Mouse (Mus musculus): ENCODE results near the gene Sgpp1.
"Not testable (repeated sequence)": the region's sequence is repeated elsewhere in the genome, so short reads cannot be mapped to it uniquely, and the experiment has no call there.

Sgpp1 gene

DNA sequence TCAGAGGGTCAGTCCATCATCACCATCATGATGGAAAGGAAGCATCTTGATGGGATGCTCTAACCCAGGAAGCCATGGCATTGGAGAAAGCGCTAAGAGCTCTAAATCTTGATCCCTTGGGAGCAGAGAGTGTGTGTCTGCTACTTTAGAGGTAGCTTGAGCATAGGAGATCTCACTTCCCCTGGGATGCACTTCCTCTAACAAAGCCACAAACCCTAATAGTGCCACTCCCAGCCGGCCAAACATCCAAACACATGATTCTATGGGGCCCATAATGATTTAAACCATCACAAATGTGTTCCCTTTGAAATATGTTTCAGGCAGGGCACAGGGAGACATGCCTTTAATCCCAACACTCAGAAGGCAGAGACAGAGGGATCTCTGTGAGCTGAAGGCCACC is 46.5 kb downstream of the Sgpp1 start:
- no peak for DNase-seq (ENCODE audit: low spot score in 2 of 2)

DNA sequence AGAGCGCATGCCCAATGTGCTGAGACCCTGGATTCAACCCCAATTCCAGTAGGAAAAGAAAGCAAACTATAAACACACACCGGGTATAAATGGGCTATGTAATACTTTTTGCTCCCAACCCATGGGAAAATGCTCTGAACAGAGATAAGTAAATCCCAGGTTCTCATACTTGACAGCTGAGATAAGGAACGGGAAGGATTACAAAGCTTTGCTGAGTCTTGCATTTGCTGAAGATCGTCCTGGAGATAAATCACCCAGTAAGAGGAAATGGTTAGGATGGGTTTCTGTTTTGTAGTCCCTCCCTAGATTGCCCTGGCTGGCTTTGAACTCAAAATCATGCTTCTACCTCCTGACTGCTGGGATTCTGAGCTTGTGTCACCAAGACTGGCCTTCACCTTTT is 48.2 kb downstream of the Sgpp1 start:
- DNase-seq (ENCODE audit: low spot score in 2 of 2) = no peak

DNA sequence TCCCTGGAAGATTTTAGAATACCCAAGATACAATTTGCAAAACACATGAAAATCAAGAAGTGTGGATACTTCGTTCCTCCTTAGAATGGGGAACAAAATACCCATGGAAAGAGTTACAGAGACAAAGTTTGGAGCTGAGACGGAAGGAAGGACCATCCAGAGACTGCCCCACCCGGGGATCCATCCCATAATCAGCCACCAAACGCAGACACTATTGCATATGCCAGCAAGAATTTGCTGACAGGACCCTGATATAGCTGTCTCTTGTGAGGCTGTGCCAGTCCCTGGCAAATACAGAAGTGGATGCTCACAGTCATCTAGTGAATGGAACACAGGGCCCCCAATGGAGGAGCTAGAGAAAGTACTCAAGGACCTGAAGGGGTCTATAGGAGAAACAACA is 51.5 kb downstream of the Sgpp1 start:
- not testable (repeated sequence) for DNase-seq (ENCODE audit: low spot score in 2 of 2)

DNA sequence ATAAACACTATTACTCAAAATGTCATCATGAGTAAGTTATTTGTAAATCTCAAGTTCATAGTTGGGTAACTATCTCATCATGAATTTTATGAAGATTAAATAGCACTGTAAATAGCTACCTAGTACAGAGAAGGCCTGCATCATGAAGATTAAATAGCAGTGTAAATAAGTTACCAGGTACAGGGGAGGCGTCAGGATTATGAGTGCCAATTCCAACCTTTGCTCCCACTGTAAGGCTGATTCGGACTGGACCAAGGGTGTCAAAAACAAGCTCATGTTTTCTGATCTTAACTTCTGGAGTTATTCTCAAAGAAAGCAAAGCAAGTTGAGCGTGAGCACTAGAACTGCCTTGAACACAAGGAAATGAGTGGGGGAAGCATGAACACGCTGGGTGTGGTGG is 51.9 kb downstream of the Sgpp1 start:
- no peak for DNase-seq (ENCODE audit: low spot score in 2 of 2)

DNA sequence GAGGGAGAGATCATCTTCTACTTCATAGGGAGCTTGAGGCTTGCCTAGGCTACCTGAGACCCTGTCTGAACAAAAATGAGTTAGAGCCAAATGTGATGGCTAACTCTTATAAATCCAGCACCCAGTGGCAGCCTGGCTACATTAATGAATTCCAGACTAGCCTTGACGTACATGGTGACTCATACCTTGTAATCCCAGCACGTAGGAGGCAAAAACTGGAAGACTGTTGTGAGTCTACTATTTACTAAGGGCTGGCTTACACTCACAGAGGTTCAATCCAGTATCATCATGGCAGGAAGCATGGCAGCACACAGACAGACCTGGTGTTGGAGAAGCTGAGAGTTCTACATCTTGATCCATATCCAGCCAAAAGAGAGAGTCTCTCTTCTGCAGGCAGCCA is 52.7 kb downstream of the Sgpp1 start:
- DNase-seq (ENCODE audit: low spot score in 2 of 2) = no peak

DNA sequence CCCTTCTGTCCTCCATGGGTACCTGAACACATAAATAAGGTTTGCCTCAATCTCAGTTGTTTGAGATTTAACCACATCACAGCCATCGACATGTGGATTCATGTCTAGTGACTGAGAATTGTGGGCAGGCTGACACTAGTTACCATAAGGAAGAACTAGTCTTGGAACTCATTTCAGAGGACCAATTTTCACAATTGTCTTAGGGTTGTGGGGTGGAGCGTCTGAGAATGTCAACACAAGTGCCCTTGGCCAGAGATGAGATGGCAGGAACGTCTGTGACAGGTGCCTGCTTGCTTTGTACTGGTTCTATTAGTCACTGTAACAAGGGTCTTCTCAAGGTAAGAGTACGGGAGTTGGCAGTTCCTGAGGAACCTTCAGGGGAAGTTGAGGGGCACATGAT is 54.4 kb downstream of the Sgpp1 start:
- DNase-seq (ENCODE audit: low spot score in 2 of 2) = no peak

DNA sequence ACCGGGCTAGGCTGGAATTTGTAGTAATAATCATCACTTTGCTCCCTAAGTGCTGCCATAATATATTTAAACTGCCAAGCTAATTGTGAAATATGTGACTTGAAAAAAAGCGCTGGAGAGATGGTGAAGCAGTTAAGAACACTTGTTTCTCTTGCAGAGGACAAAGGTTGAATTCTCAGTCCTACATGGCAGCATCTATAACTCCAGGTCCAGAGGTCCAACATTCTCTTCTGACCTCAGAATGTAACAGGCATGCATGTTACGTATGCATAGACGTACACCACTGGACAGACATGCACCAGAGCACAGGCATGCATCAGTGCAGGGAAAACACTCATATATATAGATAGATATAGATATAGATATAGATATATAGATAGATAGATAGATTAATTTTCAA is 57.1 kb downstream of the Sgpp1 start:
- DNase-seq (ENCODE audit: low spot score in 2 of 2) = no peak

DNA sequence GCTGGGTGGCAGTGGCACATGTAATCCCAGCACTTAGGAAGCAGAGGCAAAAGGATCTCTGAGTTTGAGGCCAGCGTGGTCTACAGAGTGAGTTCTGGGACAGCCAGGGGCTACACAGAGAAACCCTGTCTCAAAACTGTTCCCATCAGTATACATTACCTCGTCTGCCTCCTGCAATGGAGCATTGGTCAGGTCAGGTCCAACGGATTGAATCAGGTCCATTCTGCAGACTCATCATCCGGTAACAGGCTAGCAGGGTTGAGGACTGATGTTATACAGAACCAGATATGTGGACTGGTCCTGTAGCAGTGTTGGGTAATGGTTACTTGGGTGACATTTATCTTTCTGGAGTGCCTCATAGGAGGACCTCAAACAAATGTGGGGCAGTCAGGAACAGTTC is 62.9 kb downstream of the Sgpp1 start:
- no peak for DNase-seq (ENCODE audit: low spot score in 2 of 2)

DNA sequence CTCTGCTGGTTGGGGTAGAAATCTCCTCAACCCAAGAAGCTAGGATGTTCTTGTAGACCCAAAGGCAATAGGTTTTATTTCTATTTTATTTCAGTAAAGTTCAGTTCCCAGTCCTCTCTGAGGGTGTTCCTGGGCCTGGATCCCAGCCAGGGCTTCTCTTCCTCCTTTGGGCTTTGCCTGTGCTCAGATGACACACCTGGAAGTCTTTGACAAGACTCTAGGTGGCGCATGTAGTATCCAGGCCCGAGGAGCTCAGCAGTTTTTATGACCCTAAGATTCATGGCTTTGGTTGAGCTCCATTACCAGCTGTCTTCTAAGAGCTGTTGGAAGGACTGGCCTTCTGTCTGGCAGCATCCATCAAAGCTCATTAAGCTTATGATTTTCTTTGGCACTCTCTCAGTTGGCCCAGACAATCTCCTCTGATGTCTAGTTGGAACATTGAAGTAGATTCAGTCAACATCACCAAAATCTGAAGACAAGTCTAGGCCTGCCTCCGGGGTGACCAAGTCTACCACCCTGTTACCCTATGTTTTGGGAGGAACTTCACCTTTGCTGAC is 63.7 kb downstream of the Sgpp1 start:
- DNase-seq (ENCODE audit: low spot score in 2 of 2) = no peak

DNA sequence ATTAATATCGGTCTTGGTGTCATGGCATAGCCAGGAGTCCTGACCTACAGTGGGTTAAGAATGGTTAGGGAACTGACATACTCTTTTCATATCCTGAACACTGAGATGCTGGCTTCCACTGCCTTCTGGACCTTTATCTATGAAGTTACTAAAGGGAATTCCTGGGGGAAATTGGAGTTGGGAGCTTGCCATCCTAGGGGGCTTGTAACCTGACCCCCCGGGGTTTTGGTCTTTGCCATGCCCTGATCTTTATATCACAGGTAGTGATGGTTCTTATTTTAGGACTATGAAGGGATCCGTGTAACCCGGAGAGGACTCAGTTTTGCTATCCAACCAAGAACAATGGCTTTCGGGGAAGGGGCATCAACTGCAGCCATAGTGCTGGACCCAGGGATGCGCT is 64.9 kb downstream of the Sgpp1 start:
- no peak for DNase-seq (ENCODE audit: low spot score in 2 of 2)

DNA sequence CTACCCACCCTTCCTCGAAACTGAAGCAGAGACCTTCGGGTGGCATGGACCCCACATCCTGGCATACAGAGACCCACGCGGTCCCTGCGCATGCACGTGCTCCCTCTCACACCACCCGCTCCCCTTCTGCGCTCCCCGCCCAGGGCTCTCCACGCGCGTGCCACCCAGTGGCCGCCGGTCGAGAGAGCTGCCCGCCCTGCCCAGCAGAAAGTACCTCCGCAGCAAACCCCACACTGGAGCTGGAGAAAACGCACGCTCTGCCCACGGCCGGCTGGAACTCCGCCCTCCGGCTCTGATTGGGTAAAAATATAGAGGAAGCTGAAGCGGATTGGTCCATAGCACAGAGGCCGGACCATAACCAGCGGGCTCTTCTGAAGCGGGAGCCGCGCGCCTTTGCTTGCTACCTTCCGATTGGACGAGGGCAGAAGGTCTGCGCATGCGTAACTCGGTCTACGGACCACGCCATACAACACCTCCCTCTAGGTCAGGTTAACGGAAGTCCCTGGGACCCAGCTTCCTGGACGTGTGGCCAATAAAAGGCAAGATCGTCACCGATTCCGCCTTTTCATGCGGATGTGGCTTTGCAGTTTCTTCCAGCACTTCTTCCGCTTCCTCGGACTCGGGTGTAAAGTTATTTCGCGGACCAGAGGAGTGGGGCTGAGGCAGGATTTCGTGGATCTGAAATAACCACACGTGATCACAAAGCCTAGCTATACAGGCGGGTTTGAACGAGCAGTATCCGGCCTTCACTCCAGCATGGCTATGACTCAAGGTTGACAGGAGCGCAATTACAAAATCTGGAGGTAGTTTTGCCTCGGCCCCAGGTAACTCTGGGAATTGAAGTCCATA is 66.0 kb downstream of the Sgpp1 start, which contains the start of gene Wdr89:
TSS of gene Wdr89 (minus strand) at position 280 of the 849 bp plus-strand sequence.
- peak; percentile 96 for DNase-seq (ENCODE audit: low spot score in 2 of 2)

DNA sequence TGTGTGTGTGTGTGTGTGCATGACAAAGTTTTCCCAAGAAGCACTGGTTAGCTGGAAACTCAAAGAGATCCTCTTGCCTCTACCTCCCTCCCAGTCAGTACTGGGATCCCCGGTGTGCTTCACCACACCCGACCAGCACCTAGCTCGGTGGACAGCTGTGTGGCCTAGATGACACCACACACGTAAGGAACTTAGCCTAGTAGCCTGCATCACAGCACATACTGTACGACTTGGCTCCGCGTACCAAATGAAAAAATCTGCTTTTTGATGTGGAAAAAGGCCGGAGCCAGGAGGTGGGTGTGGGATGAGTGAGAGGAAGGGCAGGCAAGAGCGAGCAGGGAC is 66.6 kb downstream of the Sgpp1 start:
- DNase-seq (ENCODE audit: low spot score in 2 of 2) = no peak

DNA sequence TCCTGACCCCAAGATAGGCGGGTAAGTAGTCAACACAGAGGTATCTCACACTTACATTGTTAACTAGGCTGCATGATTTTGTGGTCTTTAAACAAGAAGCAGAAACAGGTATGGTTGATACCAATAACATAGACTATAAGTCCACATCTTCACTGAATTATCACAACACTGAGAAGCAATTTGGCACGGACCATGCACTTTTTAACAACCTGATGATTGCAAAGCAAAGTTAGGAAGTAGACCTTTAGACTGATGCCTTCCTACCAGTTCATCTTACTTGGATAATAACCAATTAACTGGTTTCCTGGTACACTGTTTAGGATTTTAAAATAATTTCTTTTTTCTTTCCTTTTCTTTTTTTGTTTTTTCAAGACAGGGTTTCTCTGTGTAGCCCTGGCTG is 67.3 kb downstream of the Sgpp1 start:
- DNase-seq (ENCODE audit: low spot score in 2 of 2) = no peak

DNA sequence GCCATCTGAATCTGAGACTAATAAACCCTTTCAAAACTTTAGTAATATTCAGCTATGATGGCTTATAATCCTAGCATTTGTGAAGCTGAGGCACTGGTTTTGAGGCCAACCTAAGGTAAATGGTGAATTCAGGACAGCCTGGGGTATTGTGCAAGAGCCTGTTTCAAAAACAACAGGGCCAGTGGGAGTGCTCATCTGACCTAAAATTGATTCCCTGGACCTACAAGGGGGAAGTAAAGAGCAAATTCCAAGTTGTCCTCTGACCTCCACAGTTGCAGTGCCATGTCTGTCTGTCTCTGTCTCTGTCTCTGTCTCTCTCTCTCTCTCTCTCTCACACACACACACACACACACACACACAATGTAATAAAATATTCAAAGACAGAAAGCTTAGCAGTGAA is 68.6 kb downstream of the Sgpp1 start:
- DNase-seq (ENCODE audit: low spot score in 2 of 2) = no peak

DNA sequence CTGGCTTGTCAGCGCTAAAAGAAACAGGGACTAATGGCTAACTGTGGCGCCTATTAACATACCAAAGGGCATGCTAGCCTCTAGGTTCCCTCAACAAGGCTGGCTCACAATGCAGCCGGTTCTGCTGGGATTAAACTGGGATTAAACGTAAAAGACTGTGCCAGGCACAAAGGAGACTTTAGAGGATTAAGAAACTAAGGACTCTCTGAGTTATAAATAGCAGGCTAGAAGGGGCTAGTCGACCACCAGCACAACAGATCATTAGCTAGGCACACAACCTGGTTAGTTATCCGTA is 71.1 kb downstream of the Sgpp1 start:
- DNase-seq (ENCODE audit: low spot score in 2 of 2) = no peak
